Mouse (Mus musculus): ENCODE measurements around the gene Cpxm1.
A peak's percentile ranks its signal among the peaks of the same experiment; 100 is the strongest.

DNA sequence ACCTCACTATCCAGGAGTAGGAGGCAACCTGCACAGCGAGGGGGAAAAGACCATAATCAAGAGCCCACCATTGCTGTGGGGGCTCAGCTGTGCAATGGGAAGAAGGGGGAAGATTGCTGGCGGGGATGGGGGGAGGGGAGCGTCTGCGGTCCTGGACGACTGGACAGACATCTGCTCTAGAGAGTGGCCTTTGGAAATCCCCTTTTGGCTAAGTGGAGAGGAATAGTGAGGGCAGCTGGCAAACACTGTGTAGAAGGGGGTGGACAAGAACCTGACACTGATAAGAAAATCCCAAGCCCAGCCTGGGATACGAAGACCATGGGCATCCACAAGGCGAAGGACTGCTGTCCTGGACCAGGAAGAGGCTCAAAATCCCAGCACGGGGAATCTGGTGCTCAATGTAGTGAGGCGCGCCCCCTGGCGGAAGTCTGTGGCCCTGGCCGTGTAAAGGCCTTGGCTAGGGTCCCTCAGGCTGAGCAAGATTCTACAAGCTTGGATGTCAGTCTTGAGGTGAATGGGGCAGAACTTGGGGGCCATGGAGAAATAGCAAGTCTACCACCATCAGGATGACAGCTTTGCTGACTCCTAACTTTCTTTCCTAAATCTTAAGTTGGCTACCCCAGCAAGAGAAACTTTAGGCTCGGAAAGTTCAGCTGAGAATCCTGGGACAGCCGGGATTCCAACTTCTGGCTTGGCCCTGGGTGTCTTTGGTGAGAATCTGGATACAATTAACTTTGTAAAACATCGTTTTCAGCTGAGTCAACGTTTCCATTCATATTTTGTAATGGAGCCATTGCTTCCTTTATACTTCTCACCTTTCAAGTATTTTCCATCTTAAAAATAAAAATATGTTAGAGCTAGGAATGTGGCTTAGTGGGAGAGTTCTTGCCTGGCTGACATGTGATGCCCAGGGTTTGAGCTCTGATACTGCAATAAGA is 14.5 kb upstream of the Cpxm1 start:
- TF ChIP-seq POLR2A (IDR thresholded peaks at IDR 0.05; ENCODE audit: extremely low read depth, insufficient read depth, low read length) (no peak), CTCF (IDR thresholded peaks at IDR 0.05; ENCODE audit: low read depth, low read length) (peak; percentile 95)
